Mouse (Mus musculus): ENCODE results near the gene Txndc17. TPM values are rescaled to one million over a fixed set of nuclear protein-coding genes. Genes with fewer than 3 reads are reported as not detected.

Gene Txndc17
- polyA plus RNA-seq, 1 experiment from 2014 or later = 162 TPM

Other genes starting within 250 kb of the Txndc17 start
- gene Aipl1, start 170.0 kb upstream of the Txndc17 start, polyA plus RNA-seq (2016; fragmentation: Nextera tagmentation; extraction: Ambion mirVana) = 0.54 and 0.57 TPM in 2 replicates
- 158 and 166 TPM in 2 replicates for gene Pimreg, start 165.5 kb upstream of the Txndc17 start, polyA plus RNA-seq (2016; fragmentation: Nextera tagmentation; extraction: Ambion mirVana)
- gene Pitpnm3, start 71.8 kb upstream of the Txndc17 start, polyA plus RNA-seq (2016; fragmentation: Nextera tagmentation; extraction: Ambion mirVana) = 1.2 and 1.5 TPM in 2 replicates
- 0.85 and 0.97 TPM in 2 replicates for gene Gm43951, start 707 bp upstream of the Txndc17 start, polyA plus RNA-seq (2016; fragmentation: Nextera tagmentation; extraction: Ambion mirVana)
- gene 4933427D14Rik, start 88 bp upstream of the Txndc17 start, polyA plus RNA-seq (2016; fragmentation: Nextera tagmentation; extraction: Ambion mirVana) = 29.2 and 30.1 TPM in 2 replicates
- 53.7 and 58.6 TPM in 2 replicates for gene Med31, start 8.0 kb downstream of the Txndc17 start, polyA plus RNA-seq (2016; fragmentation: Nextera tagmentation; extraction: Ambion mirVana)
- 0.29 and 0.33 TPM in 2 replicates for gene Slc13a5, start 59.7 kb downstream of the Txndc17 start, polyA plus RNA-seq (2016; fragmentation: Nextera tagmentation; extraction: Ambion mirVana)
- gene Xaf1, start 94.1 kb downstream of the Txndc17 start, polyA plus RNA-seq (2016; fragmentation: Nextera tagmentation; extraction: Ambion mirVana) = 1.6 and 2.0 TPM in 2 replicates
- not detected in 2 replicates for gene Fbxo39, start 106.9 kb downstream of the Txndc17 start, polyA plus RNA-seq (2016; fragmentation: Nextera tagmentation; extraction: Ambion mirVana)
- gene Tekt1, start 154.9 kb downstream of the Txndc17 start, polyA plus RNA-seq (2016; fragmentation: Nextera tagmentation; extraction: Ambion mirVana) = 3.8 and 4.6 TPM in 2 replicates
- 3.5 and 4.0 TPM in 2 replicates for gene Smtnl2, start 204.2 kb downstream of the Txndc17 start, polyA plus RNA-seq (2016; fragmentation: Nextera tagmentation; extraction: Ambion mirVana)
- gene Ggt6, start 228.0 kb downstream of the Txndc17 start, polyA plus RNA-seq (2016; fragmentation: Nextera tagmentation; extraction: Ambion mirVana) = not detected in 2 replicates
- 136 and 138 TPM in 2 replicates for gene Mybbp1a, start 233.8 kb downstream of the Txndc17 start, polyA plus RNA-seq (2016; fragmentation: Nextera tagmentation; extraction: Ambion mirVana)